Mouse (Mus musculus) natural killer cell, adult 2 months (primary cell): ENCODE data around the gene Rtca.

Source experiments
- DNase-seq, 2 experiments: peaks; one replicate each; pipeline ENCODE4 v3.0.0; 2022; ENCODE audit warnings: low spot score in 2 of 2

Gene Rtca

GRCm38 (mm10) chr3:116476686-116477298 is 31.2 kb downstream of the Rtca start:
- DNase-seq, result no peak

DNA sequence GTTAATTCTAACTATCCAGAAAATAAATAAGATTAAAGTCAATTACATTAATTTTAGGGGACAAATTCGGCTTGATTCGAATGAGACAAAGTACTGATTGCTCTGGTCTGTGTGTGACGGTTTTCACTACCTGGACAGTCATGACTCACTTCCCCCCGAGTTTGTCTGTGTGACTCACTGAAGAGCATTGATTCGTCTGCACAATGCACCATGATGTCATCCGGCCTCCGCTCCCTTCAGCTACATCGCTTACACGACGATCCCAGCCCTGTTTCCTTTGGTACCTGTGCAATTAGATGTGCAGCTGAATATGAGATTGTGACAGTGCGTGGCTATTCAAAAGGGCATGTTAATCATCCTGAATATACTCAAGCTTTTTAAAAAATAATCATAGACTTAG is 33.4 kb downstream of the Rtca start:
- DNase-seq, result no peak

GRCm38 (mm10) chr3:116465709-116466108 is 42.3 kb downstream of the Rtca start:
- DNase-seq, result peak; percentile 2 to 4

GRCm38 (mm10) chr3:116464318-116464717 is 43.7 kb downstream of the Rtca start:
- DNase-seq, result no peak

GRCm38 (mm10) chr3:116461053-116461452 is 47.0 kb downstream of the Rtca start:
- no peak for DNase-seq

GRCm38 (mm10) chr3:116454529-116454928 is 53.5 kb downstream of the Rtca start:
- no peak for DNase-seq

- no peak for DNase-seq
These were observed 57.3 kb downstream of the Rtca start for GRCm38 (mm10) chr3:116450741-116451140.

DNA sequence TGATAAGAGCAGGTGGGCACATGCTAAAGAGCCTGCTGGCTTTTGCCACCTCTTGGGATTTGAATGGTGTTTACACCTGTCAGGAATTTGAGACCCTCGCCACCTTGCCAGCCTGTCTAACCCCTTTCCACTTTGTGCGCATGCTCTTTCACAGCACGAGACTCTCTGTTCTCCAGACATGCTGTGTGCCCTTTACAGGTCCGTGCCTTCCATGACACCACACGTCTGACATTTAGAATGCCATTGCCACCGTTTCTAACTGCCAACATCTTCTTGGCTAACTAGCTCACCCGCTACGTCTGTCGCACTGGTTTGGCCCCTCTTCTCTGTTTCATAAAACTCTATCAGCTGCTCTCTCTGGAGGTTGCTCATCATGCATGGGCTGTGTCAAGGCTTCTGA is 63.7 kb downstream of the Rtca start:
- no peak for DNase-seq

- no peak for DNase-seq
These were observed 65.2 kb downstream of the Rtca start for GRCm38 (mm10) chr3:116442788-116443187.

DNA sequence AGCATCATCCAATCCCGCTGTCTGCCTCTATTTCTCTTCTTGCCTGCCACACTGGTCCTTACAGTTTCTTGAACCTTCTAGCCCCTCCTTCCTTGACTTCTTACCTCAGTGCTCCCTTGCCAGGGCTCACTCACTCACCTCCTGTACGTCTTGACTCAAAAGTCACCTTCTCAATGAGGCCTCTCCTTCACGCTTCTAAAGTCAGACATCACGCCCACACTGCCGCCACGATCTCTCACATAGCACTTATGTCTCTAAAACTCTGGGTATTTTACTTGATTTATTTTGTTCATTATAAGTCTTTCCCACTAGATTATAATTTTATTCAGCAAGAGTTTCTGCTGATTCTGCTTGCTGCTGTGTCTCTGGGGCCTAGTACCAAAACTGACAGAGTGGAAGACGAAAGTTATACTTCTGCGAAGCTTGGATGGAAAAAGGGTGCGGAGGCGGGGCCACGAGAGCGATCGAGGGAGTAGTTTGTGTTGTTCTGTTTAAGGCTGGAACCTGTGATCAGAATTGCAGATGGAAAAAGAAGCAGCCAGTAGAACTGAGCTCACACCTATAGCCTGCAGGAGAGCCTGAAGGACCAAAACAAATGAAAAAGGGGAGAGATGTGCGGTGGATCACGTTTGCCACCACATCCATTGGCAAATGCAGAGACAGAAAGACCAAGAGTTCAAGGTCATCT is 66.3 kb downstream of the Rtca start:
- no peak for DNase-seq

DNA sequence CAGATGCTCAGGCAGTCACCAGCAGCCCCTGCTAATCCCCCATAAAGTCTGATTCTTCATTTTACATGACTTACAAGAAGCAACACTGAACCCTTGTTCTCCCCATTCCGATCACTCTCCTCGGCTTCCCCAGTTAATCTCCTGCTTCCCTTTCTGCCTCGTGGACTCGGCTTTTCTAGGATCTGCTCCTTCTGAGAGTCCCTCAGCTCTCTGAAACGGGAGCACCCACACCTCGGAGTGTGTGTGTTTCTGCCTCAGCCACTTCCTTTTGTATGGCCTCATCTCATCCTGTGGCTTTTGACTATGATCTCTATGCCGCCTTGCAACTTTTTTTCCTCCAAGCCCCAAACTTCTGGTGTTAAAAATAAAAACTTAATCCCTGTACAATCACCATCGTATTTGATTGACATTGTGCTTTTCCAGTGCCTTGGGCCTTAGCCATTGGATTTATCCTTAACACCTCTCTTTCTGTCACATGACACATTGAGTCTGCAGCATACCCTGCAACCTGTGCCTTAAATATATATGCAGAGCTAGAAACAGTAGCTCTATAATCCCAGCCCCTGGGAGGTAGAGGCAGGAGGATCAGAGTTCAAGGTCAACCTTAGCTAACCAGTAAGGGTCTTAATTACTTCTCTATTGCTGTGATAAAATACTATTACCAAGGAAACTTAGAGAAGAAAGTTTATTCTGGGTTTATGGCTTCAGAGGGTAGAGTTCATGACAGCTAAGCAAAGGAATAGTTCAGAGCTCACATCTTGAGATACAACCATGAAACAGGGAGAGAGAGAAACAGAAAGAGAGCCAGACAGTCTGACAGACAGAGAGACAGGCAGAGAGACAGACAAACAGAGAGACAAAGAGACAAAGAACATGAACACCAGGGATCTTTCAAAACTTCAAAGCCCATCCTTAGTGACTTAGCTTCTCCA is 67.7 kb downstream of the Rtca start:
- peak in 1 of 2 experiments; percentile 4 for DNase-seq
